Mouse (Mus musculus): Measurements from ENCODE around the gene Srsf9. TPM values are rescaled to one million over a fixed set of nuclear protein-coding genes. Genes with fewer than 3 reads are reported as not detected.

Srsf9 gene
- polyA plus RNA-seq (2014; fragmentation: Illumina TruSeq; extraction: RNeasy Lipid Tissue Mini Kit (QIAGEN cat#74804)) = 85.1 TPM

GRCm38 (mm10) chr5:115326875-115327609, at the start of gene Srsf9:
Gene Srsf9 (plus strand): TSS chr5:115327177.

GRCm38 (mm10) chr5:115279226-115280049, 47.5 kb upstream of the Srsf9 start, which contains the start of gene Coq5:
Gene Coq5 (plus strand): TSS chr5:115279666.

GRCm38 (mm10) chr5:115300792-115301614, 26.0 kb upstream of the Srsf9 start, which contains the start of gene Dynll1:
Gene Dynll1 (minus strand): TSS chr5:115300999.

GRCm38 (mm10) chr5:115340577-115341313, 13.8 kb downstream of the Srsf9 start, which contains the start of the genes Gatc and Triap1:
Gene Gatc (minus strand): TSS chr5:115341178.
Gene Triap1 (plus strand): TSS chr5:115341225.

DNA sequence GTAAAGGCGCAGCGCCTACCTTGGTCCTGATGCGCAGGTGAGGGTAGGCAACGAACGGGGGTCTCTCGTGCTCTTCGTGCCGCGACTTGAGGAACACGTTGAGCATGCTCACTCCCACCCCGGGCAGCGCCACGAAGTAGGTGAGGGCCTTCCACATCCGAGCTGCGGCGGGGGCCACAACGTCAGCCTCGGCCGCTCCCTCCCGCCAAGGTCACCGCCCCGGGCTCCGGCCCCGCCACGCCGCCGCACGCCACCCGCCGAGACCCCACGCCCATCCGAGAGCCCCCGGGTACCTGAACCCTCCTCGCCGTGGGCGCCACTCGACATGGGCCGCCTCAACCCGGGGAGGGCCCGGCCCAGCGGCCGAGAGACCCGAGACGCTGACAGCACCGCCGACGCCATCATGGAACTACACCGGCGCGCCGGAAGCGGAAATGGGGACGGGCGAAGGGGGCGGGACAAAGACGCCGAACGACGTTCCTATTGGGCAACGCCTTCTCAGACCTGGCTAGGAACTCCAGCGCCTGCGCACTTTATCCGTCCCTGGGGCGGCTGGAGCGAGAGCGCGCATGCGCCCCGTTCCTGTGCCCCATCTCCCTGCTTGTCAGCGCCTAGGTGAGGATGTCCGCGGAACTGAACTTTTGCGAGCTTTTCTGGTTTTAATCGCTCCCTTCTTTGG, 21.7 kb downstream of the Srsf9 start, which contains the start of gene Cox6a1:
Cox6a1 (minus strand) TSS at position 436 of the 679 bp plus-strand sequence.

Other genes starting within 250 kb of the Srsf9 start
- not detected for gene Gm10401, start 228.9 kb upstream of the Srsf9 start, polyA plus RNA-seq (2014; fragmentation: Illumina TruSeq; extraction: RNeasy Lipid Tissue Mini Kit (QIAGEN cat#74804))
- gene Acads, start 207.8 kb upstream of the Srsf9 start, polyA plus RNA-seq (2014; fragmentation: Illumina TruSeq; extraction: RNeasy Lipid Tissue Mini Kit (QIAGEN cat#74804)) = not detected
- 6.2 TPM for gene Unc119b, start 192.2 kb upstream of the Srsf9 start, polyA plus RNA-seq (2014; fragmentation: Illumina TruSeq; extraction: RNeasy Lipid Tissue Mini Kit (QIAGEN cat#74804))
- gene Mlec, start 169.0 kb upstream of the Srsf9 start, polyA plus RNA-seq (2014; fragmentation: Illumina TruSeq; extraction: RNeasy Lipid Tissue Mini Kit (QIAGEN cat#74804)) = 85.2 TPM
- gene Cabp1, start 132.8 kb upstream of the Srsf9 start, polyA plus RNA-seq (2014; fragmentation: Illumina TruSeq; extraction: RNeasy Lipid Tissue Mini Kit (QIAGEN cat#74804)) = 0.54 TPM
- 4.3 TPM for gene Pop5, start 91.3 kb upstream of the Srsf9 start, polyA plus RNA-seq (2014; fragmentation: Illumina TruSeq; extraction: RNeasy Lipid Tissue Mini Kit (QIAGEN cat#74804))
- 20.3 TPM for gene Rnf10, start 54.3 kb upstream of the Srsf9 start, polyA plus RNA-seq (2014; fragmentation: Illumina TruSeq; extraction: RNeasy Lipid Tissue Mini Kit (QIAGEN cat#74804))
- 9.8 TPM for gene Coq5, start 47.5 kb upstream of the Srsf9 start, polyA plus RNA-seq (2014; fragmentation: Illumina TruSeq; extraction: RNeasy Lipid Tissue Mini Kit (QIAGEN cat#74804))
- 1,210 TPM for gene Dynll1, start 26.2 kb upstream of the Srsf9 start, polyA plus RNA-seq (2014; fragmentation: Illumina TruSeq; extraction: RNeasy Lipid Tissue Mini Kit (QIAGEN cat#74804))
- gene Gatc, start 14.0 kb downstream of the Srsf9 start, polyA plus RNA-seq (2014; fragmentation: Illumina TruSeq; extraction: RNeasy Lipid Tissue Mini Kit (QIAGEN cat#74804)) = 64.2 TPM
- 8.3 TPM for gene Triap1, start 14.0 kb downstream of the Srsf9 start, polyA plus RNA-seq (2014; fragmentation: Illumina TruSeq; extraction: RNeasy Lipid Tissue Mini Kit (QIAGEN cat#74804))
- 38.6 TPM for gene Cox6a1, start 21.8 kb downstream of the Srsf9 start, polyA plus RNA-seq (2014; fragmentation: Illumina TruSeq; extraction: RNeasy Lipid Tissue Mini Kit (QIAGEN cat#74804))
- gene Msi1, start 102.4 kb downstream of the Srsf9 start, polyA plus RNA-seq (2014; fragmentation: Illumina TruSeq; extraction: RNeasy Lipid Tissue Mini Kit (QIAGEN cat#74804)) = 5.6 TPM
- not detected for gene Pla2g1b, start 139.1 kb downstream of the Srsf9 start, polyA plus RNA-seq (2014; fragmentation: Illumina TruSeq; extraction: RNeasy Lipid Tissue Mini Kit (QIAGEN cat#74804))
- gene Sirt4, start 157.5 kb downstream of the Srsf9 start, polyA plus RNA-seq (2014; fragmentation: Illumina TruSeq; extraction: RNeasy Lipid Tissue Mini Kit (QIAGEN cat#74804)) = 8.2 TPM
- gene Pxn, start 179.5 kb downstream of the Srsf9 start, polyA plus RNA-seq (2014; fragmentation: Illumina TruSeq; extraction: RNeasy Lipid Tissue Mini Kit (QIAGEN cat#74804)) = 3.5 TPM
- 52.5 TPM for gene Rplp0, start 232.3 kb downstream of the Srsf9 start, polyA plus RNA-seq (2014; fragmentation: Illumina TruSeq; extraction: RNeasy Lipid Tissue Mini Kit (QIAGEN cat#74804))
- 2.7 TPM for gene Gcn1l1, start 238.1 kb downstream of the Srsf9 start, polyA plus RNA-seq (2014; fragmentation: Illumina TruSeq; extraction: RNeasy Lipid Tissue Mini Kit (QIAGEN cat#74804))

Measured in ovary, adult 10 weeks (tissue).